Mouse (Mus musculus): ENCODE measurements around the gene Gm10282.

The Gm10282 gene

DNA sequence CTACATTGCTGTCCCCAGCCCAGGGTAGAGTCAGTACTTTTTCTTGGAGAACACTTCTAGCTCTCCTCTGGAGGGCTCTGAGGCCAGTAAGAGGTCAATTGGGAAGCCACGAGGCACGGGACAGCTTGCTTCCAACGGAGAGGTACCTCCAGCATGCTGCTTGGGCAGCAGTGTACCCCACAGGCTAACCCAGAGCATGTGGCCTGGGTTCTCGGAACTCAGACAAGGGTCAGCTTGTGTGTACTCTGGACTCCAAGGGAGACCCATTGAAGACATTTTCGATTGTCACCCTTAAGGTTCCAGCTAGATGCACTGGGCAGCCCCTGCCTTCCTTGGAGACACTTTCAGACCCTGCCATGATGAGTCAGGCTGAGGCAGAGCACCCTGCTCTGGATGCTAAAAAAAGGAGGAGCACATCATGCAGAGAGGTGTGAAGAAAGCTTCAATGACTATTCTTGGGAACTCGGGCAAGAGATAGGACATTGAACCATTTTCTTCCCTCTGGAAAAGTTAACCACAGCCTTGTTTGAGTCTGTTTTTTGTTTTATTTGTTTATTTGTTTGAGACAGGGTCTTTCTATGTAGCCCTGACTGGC is 18.2 kb upstream of the Gm10282 start:
- DNase-seq = no peak

DNA sequence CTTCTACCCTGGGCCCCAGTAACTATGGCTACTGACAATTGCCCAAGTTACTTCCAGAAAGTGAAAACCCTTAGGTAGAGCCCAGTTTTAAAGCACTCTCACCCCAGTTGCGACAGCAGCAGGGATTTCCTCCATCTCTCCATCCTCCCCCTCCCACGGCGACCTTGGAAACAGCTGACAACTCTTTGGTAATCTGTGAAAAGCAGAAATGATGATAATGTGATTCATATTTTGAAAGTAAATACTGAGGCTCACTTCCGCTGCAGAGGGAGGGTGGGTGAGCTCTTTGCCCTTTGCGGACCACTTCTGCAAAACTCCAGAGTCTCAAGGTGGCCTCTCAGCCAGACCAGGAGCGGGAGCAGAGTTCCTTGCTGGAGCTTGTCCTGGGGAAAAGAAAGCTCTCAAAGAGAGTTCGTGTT is 17.4 kb upstream of the Gm10282 start:
- no peak for DNase-seq

- no peak for DNase-seq
Observed at GRCm38 (mm10) chr8:72321635-72322441, 16.8 kb upstream of the Gm10282 start.

GRCm38 (mm10) chr8:72320803-72321583 is 15.9 kb upstream of the Gm10282 start:
- no peak for DNase-seq

- no peak for DNase-seq
Observed at GRCm38 (mm10) chr8:72319921-72320802, 15.1 kb upstream of the Gm10282 start.

DNA sequence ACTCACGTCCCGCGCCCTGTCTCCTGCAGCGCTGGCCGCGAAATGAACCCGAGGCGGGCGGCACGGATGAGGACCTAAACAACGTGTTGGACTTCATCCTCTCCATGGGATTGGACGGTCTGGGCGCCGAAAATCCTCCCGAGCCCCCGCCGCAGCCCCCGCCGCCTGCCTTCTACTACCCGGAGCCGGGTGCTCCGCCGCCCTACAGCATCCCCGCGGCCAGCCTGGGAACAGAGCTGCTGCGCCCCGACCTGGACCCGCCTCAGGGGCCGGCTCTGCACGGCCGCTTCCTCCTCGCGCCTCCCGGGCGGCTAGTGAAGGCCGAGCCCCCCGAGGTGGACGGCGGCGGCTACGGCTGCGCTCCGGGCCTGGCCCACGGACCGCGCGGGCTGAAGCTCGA is 14.3 kb upstream of the Gm10282 start:
- no peak for DNase-seq

DNA sequence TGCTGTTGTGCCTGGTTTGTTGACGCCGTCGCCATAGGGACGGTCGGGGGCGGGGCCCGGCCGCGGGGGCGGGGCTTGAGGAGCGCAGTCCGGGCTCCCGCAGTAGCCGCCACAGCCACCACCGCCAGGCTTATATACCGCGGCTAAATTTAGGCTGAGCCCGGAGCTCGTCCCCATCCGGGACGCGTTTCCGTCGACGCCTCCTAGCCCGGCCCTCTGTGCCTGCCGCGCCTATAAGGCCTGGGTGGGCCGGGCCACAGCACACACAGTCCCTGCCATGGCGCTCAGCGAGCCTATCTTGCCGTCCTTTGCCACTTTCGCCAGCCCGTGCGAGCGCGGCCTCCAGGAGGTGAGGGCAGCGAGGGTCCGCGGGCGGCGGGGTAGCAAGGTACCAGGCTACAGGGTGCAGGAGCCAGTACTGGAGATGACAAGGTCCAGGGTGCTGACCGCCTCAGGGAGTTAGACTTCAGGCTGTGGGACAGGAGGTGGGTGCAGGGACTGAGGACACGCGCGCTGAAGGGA is 13.8 kb upstream of the Gm10282 start, which contains the start of gene Klf2:
Gene Klf2 (plus strand): TSS at position 233 of the 522 bp plus-strand sequence.
- peak; percentile 31 for DNase-seq

DNA sequence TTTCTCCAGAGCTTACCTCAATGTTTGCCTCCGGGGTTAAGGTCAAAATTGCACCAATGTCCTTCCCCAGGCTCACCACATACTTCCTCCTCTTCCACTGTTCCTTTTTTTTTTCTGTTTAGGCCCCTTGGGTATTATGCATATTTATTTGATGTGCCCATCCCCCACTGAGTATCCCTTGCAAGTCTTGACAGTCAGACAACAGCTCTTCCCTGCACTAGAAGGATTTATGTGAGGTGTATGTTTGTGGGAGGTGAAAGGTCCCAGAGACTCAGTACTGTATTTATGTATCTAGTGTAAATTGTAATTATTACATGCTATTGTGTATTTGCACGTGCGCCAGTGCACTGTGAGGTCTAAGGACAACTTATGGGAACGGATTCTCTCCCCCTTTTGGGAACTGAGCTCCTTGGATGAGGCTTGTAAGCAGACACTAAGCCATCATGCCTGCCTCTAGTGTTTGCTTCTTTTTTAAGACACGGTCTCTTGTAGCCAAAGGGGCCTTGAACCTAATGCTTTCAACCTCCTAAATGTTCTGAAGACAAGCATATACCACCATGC is 12.8 kb upstream of the Gm10282 start:
- DNase-seq = no peak

- no peak for DNase-seq
Observed at GRCm38 (mm10) chr8:72316053-72316695, 11.1 kb upstream of the Gm10282 start.

DNA sequence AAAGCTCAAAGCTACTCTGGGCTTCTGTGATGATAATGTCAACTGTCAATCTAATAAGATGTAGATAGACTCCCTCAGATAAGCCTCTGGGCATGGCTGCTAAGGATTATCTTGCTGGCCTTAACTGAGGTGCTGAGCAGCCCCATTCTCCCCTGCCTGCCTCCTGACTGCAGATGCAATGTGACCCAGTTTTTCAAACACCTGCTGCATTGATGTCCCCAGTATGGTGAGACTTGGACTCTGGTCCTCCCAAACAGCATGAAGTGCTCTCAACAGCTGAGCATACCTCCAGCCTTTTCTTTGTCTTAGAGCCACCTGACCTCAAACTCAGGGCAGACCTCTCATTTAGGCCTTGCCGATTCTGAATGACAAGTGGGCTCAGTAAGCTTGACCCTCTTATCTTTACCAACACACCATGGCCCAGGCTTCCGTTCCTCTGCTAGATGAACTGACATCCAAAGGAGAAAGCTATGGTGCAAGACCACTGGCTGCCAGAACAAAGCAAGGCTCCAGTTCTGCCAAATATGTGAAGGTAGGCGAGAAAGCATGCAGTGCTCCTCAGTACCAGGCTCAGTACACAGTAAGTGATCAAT is 8.0 kb upstream of the Gm10282 start:
- DNase-seq = no peak

DNA sequence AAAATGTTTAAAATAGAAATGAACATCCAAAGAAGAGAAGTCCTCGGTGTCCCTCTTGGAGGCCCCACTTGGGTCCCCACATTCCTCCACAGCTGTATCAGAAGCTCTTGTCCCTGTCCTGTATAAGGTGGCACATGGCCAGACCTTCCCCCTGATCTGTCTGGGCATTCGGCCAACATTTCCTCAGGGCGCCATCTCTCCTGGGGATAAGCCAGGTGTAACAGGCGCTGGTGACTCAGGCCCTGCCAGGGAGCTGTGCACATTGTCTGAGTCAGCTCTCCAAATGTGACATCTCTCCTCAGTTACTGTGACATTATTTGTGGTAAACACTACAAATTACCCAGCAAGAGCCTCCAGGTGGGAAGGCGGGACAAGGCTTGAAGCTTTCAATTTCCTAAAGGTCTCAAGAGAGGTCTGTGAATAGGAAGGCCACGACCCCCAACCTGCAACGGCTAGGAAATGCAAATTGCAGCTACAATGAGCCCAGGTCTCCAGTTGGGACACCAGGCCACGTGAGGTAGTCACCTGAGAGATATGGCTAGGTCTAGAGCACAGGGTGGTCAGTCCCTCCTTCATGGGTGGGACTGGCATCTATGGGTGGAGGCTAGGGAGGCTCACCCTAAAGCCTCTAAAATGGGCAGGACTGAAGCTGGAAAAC is 5.9 kb upstream of the Gm10282 start:
- DNase-seq = peak; percentile 75

GRCm38 (mm10) chr8:72308276-72308675 is 3.2 kb upstream of the Gm10282 start:
- DNase-seq = no peak

DNA sequence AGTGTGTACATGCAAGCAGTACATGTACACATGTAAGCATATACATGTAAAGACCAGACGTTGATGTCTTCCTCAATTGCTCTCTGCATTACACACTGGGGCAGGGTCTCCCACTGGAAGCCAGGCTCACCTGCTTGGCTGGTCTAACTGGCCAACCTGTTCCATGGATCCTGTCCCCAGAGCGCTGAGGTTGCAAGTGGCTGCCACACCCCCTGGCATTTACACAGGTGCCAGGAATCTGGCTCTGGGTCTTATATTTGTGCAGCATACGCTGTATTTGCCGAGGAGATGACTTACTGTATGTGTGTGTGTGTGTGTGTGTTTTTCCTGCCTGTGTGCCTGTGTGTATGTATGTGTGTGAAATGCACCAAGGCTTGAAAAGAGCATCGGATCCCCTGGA is 1.9 kb upstream of the Gm10282 start:
- no peak for DNase-seq

DNA sequence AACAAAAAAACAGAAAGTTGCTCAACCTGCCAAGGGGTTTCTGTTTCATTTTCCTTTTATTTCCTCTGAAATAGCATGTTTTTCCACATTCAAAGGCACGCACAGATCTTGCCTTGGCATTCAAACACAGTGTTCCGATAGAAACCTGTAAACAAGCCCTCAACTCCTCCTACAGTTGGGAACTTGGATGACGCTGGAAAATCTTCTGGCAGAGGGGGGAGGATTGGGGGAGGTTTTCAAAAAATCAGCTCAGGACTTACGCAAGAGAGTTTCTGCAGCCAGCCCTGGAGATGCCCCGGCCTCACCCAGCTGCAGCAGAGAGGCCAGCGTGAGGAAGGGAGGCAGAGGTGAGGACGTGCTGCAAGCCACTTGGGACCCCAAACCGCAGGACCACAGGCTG is 1.4 kb downstream of the Gm10282 start:
- DNase-seq = no peak

GRCm38 (mm10) chr8:72302986-72303612 is 2.0 kb downstream of the Gm10282 start:
- DNase-seq = no peak

DNA sequence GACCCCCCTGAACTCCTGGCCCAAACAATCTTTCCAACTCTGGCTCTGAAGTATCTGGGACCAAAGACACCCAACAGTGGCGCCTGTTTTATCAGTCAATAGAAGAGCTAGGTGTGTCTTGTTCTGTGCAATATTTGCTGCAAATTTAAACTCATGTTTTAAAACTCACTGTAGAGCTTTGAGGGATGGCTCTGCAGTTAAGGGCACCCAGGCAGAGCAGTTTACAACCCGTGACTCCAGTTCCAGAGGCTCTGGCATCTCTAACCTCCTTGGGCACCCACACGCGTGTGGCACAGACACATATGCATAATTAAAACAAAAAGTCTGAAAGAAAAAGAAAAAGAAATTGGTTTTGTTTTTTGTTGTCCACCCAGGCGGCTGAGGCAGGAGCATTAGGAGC is 3.6 kb downstream of the Gm10282 start:
- no peak for DNase-seq

- DNase-seq = no peak
Observed at GRCm38 (mm10) chr8:72300654-72301400, 4.2 kb downstream of the Gm10282 start.

DNA sequence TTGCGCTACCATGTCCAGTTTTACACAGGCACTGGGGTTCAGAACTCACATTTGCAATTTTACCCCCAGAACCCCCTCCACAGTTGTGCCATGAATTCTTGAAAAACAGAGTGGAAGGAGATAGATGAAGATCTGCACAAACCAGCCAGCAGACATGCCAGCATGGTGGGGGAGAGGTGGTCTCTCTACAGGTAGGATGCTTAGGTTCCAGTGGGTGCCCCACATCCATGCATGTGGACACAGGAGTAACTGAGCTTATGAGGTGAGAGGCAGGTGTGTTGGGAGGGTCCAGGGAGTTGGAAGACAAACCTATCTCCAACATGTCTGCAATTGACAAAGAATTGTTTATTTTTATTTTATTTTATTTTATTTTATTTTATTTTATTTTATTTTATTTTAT is 6.1 kb downstream of the Gm10282 start:
- no peak for DNase-seq

DNA sequence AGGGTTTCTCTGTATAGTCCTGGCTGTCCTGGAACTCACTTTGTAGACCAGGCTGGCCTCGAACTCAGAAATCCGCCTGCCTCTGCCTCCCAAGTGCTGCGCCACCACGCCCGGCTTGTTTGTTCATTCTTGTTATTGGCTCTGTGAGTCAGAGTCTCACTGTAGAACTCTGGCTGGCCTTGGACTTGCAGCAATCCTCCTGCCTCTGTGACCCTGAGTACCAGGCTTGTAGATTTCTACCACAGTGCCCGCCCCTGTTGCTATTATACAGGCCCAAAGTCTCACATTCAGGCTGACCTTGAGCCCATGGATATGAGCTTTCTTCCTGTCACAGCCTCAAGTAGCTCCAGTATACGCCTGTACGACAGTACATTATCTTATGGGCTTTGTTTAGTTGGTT is 8.5 kb downstream of the Gm10282 start:
- DNase-seq = no peak

Data from cerebellum, adult 9-10 months (tissue).